Mouse (Mus musculus) embryonic facial prominence, embryonic 10.5 days (tissue): Measurements from ENCODE around the gene Gm21969. TPM values are rescaled to one million over a fixed set of nuclear protein-coding genes. Genes with fewer than 3 reads are reported as not detected.
A peak's percentile ranks its signal among the peaks of the same experiment; 100 is the strongest.

Experiments
- DNase-seq: peaks from one replicate; pipeline ENCODE4 v3.0.0-alpha.2; 2017; ENCODE audit warnings: low spot score
- H3K27ac ChIP-seq: fragments of 300-500 bp; sonication (generic); replicated peaks from 2 replicates; pipeline ENCODE4 v1.5.1; 2016; ENCODE audit warnings: mild to moderate bottlenecking
- H3K27me3 ChIP-seq: fragments of 300-500 bp; sonication (generic); replicated peaks from 2 replicates; pipeline ENCODE4 v1.6.1; 2016; ENCODE audit warnings: low read depth, mild to moderate bottlenecking; ENCODE audit not compliant: poor library complexity, severe bottlenecking
- H3K36me3 ChIP-seq: fragments of 300-500 bp; sonication (generic); replicated peaks from 2 replicates; pipeline ENCODE4 v1.6.1; 2016; ENCODE audit warnings: mild to moderate bottlenecking, moderate library complexity
- H3K4me1 ChIP-seq: fragments of 300-500 bp; sonication (generic); 2 replicates; pipeline ENCODE4 v1.6.1; 2016
- H3K4me3 ChIP-seq: fragments of 300-500 bp; sonication (generic); 2 replicates; pipeline ENCODE4 v1.5.1; 2016; ENCODE audit warnings: mild to moderate bottlenecking, moderate library complexity
- H3K9me3 ChIP-seq: fragments of 300-500 bp; sonication (generic); 2 replicates; pipeline ENCODE4 v1.6.1; 2016; ENCODE audit warnings: mild to moderate bottlenecking
- WGBS: fragments of 180-500 bp; shearing (Covaris S2); methylation state at CpG from one replicate; pipeline ENCODE4 v1.1.7; 2016; 5-methylcytosine and 5-hydroxymethylcytosine counted together
- polyA plus RNA-seq: library from polyadenylated mRNA; unstranded; fragments of >200 nt; fragmentation: Nextera tagmentation; extraction: Ambion mirVana; gene quantifications from 2 replicates; pipeline ENCODE4 v1.2.1, GENCODE M21; 2016

Gene Gm21969
- polyA plus RNA-seq, 1 experiment from 2014 or later: not detected

DNA sequence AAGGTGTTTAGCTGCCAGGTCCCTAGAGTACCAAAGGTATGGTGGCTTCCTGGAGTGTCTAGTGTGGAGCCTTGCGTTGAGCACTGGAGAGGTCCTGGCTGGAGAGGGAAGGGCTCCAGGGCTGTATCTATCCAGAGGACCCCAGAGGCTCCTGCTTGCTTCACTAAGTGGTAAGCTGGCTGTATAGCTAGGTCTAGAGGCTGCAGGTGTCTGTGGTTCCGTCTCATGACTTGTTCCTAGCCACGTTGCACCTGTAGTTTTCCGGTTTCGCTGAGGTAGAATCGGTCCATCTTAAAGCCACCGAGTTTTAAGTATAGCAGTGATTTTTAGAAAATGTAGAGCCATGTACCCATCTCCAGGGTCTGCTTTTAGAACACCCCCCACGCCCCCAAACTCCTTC, 24.6 kb upstream of the Gm21969 start:
- Histone ChIP-seq H3K27ac (no peak overlapping the region), H3K9me3 (no peaks in the 10 kb centered on the region), H3K4me3 (no peak overlapping the region), H3K27me3 (peaks cover 3% of the 10 kb centered on the region), H3K4me1 (peaks cover 93% of the 10 kb centered on the region), H3K36me3 (no peaks in the 10 kb centered on the region)
- 91% methylated on average over 8 of the region's 8 CpGs for WGBS
- DNase-seq: no peak

DNA sequence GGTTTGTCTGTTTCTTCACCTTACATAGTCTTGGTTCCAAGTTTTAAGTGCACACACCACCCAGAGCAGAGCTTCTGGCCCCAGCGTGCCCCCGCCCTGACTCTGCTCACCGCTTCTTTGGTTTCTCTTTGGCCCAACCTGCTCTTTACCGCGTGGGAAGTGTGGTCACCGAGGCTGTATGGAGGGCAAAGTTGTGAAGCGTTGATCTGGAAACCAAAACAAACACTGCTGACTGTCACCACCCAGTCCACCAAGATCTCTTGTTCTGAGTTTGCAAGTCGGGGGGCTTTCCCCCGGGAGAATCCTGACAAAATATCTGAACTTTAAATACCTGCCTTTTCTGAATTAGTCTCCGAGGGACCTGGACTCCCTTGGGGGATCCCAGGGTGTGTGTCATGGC, 24.0 kb upstream of the Gm21969 start:
- H3K27ac ChIP-seq: no peak overlapping the region
- H3K9me3 ChIP-seq: no peaks in the 10 kb centered on the region
- H3K36me3 ChIP-seq: no peaks in the 10 kb centered on the region
- H3K4me3 ChIP-seq: no peak overlapping the region
- no peak for DNase-seq
- H3K27me3 ChIP-seq: no peaks in the 10 kb centered on the region; the same call in 1 of the 2 replicates
- 60% methylated on average over 10 of the region's 10 CpGs for WGBS
- H3K4me1 ChIP-seq: peaks cover 93% of the 10 kb centered on the region

DNA sequence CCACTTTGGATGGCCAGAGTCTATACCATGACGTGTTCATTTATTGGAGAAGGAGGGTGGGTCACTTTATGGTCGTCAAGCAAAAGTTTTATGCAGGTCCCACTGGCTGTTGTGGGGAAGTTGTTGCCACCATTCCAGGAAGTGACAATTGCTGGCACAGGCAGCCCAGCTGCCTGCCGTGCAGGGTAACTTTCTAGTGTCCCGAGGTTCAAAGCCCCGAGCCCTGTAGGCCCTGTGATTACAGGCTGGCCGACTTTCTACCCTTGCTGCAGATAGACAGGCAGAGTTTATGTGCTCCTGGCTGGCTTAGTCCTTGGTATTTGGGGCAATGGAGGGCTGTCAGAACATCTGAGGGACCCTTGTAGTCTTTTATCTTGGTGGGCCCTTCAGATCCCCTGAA, 23.5 kb upstream of the Gm21969 start:
- H3K27ac ChIP-seq: peak overlapping the region; percentile 91
- H3K4me3 ChIP-seq: no peak overlapping the region
- H3K36me3 ChIP-seq: no peaks in the 10 kb centered on the region
- 63% methylated on average over 6 of the region's 6 CpGs for WGBS
- no peak for DNase-seq
- H3K9me3 ChIP-seq: no peaks in the 10 kb centered on the region
- H3K27me3 ChIP-seq: no peaks in the 10 kb centered on the region; the same call in 1 of the 2 replicates
- H3K4me1 ChIP-seq: peaks cover 93% of the 10 kb centered on the region

DNA sequence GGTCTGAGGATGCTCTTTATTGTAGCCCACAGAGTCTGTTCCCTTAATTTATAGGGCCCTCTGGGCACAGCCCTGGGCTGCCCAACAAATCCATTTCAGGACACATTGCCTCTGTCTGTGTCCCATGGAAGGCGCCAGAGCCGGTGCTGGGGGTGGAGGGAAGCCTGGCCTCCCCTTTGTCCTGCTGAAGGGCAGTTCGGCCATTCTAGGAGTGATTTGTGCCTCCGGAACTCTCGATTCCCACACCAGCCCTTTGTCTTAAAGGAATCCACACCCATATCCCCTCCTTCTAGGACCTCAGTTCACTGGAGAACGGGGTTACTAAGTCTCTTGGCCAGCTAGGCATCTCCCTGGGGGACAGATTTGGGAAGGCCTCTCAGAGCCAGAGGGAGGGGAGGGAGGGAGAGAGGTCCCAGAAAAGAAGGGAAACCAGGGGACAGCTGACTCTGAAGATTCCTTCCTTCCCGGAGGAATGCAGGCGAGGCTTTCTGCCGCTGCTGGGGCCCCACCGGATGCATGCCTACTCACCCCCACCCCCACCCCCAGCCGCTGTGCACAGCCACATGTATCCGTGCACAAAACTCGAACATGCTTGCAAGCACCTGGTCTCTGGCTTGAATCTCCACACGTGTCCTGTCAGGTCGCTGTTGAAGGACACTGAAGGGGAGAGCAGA, 22.2 kb upstream of the Gm21969 start:
- Histone ChIP-seq H3K27me3 (no peaks in the 10 kb centered on the region; the same call in 1 of the 2 replicates), H3K36me3 (no peaks in the 10 kb centered on the region), H3K27ac (peak overlapping the region; percentile 91), H3K4me1 (peaks cover 95% of the 10 kb centered on the region), H3K4me3 (peak overlapping the region; percentile 47), H3K9me3 (no peaks in the 10 kb centered on the region)
- peak; percentile 77 for DNase-seq
- WGBS: 5% methylated on average over 15 of the region's 15 CpGs

DNA sequence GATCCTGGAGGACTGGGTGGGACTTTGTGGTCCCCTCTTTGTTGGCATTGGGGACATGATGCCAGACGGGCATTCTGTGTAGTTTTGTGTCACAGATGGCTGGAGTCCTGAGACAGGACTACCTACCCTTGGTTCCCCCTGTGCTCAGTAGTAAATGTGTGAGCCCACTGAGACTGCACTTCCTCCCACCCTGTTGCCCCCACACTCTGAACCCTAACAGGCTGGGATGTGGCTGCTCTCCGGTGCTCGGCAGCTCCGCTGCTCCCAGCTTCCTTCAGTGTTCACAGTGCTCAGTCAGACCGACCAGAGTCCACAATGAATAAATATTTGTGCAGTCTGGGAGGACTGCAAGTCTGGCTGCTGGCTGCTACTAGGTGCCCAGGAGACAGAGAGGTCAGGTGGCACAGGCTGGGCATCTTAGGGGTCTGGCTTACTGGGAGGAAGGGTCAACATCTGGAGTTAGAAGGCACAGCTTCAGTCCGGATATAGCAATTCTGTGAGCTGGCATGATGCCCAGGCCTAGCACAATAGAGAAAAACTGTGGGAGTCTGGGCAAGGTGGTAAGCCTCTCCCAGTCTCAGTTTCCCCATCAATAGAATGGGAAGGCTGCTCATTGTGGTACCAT, 21.4 kb upstream of the Gm21969 start:
- WGBS: 45% methylated on average over 6 of the region's 6 CpGs
- Histone ChIP-seq H3K4me3 (peak overlapping the region; percentile 47), H3K4me1 (peaks cover 94% of the 10 kb centered on the region), H3K9me3 (no peaks in the 10 kb centered on the region), H3K27me3 (no peaks in the 10 kb centered on the region), H3K27ac (peak overlapping the region; percentile 91), H3K36me3 (no peaks in the 10 kb centered on the region)
- DNase-seq: no peak

DNA sequence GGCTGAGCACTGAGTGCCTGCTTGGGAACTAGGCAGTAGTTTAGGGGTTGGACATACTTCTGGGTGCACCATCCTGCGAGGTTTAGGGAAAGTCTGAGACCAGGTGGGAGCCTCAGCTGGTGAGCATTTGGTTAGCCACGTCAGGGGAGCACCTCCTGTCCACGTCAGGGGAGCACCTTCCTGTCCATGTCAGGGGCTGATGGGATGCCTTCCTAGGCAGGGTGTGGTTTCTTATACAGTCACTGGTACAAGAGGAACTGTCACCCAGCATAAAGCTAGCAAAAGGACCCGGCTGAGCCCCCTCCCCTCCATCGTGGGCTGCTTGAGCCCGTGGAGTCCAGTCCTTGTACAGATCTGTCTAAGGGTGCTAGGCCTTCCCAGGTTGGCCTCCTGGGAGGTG, 20.6 kb upstream of the Gm21969 start:
- peak overlapping the region; percentile 91 for H3K27ac ChIP-seq
- no peaks in the 10 kb centered on the region for H3K36me3 ChIP-seq
- DNase-seq: no peak
- 79% methylated on average over 6 of the region's 6 CpGs for WGBS
- peaks cover 94% of the 10 kb centered on the region for H3K4me1 ChIP-seq
- no peaks in the 10 kb centered on the region for H3K9me3 ChIP-seq
- H3K4me3 ChIP-seq: no peak overlapping the region
- no peaks in the 10 kb centered on the region for H3K27me3 ChIP-seq

DNA sequence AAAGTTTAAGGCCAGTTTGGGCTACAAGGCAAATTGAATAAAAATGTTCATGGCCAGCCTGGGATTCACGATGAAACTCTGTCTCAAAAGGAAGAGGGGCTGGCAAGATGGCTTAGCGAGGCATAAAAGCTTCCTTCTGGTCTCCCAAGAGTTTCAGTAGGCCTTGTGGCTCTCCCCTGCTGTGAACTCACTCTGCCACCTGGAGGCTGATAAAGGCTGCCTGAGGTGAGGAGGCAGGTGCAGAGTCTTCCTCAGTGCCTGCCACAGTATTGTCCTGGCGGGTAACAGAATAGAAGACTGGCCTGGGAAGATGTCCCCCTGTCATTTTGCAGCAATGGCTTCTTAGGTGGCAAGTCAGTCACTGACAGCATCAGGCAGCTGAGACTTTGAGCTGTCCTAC, 20.1 kb upstream of the Gm21969 start:
- 51% methylated on average over 3 of the region's 3 CpGs for WGBS
- Histone ChIP-seq H3K27ac (peak overlapping the region; percentile 91; the same call in 1 of the 2 replicates), H3K4me1 (peaks cover 98% of the 10 kb centered on the region)

DNA sequence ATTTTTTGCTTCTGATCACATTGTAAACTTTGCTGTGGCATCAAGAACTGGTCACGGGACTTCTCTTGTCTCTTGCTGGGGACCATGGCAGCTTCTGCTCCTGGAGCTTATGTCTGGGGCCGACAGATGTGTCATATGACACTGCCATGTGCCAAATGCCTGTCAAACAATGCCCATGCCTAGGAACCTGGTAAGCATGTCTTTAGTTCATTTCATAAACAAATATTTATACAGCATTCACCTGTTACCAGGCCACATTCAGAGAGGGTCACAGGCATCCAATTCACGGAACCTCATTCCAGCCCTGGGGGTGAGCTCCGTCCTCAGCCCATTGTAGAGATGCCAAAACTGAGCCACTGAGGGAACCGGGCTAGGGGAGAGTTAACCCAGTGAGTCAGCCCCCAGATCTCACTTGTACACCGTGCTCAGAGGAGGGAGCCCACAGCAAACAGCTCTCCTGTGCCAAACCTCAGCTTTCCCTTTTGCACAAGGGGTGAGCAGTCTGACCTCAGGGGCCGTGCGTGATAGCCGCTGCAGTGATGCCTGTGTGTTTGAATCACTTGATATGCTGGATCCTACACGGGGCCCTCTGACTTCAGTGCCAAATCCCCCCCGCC, 19.2 kb upstream of the Gm21969 start:
- Histone ChIP-seq H3K36me3 (no peaks in the 10 kb centered on the region), H3K27ac (peak overlapping the region; percentile 91), H3K4me1 (peaks cover 93% of the 10 kb centered on the region), H3K9me3 (no peaks in the 10 kb centered on the region), H3K27me3 (no peaks in the 10 kb centered on the region), H3K4me3 (no peak overlapping the region)
- 81% methylated on average over 11 of the region's 11 CpGs for WGBS
- DNase-seq: no peak

More for the DNA sequence above, 20.1 kb upstream of the Gm21969 start:
- DNase-seq: no peak
- Histone ChIP-seq H3K27me3 (no peaks in the 10 kb centered on the region), H3K36me3 (no peaks in the 10 kb centered on the region), H3K9me3 (no peaks in the 10 kb centered on the region), H3K4me3 (no peak overlapping the region)

DNA sequence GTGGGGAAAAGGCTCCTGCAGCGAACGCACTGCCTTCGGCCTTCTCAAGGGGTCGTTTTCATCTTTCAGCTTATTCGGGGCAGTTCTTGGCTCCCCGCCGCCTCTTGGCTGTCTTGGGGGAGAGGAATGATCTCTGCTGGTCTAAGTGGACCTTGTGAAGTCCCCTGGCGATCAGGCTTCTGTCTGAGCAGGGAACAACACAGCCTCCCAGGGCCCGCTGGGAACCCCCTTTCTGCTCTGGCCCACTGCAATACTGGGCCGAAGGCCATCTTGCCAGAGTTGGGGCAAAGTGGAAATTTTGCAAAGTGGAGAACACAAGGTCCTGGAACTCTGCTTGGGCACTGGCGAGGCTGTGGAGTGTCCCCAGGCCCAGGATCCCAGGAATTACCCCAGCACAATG, 18.3 kb upstream of the Gm21969 start:
- H3K4me1 ChIP-seq: peaks cover 90% of the 10 kb centered on the region
- H3K4me3 ChIP-seq: no peak overlapping the region
- H3K27ac ChIP-seq: peak overlapping the region; percentile 59
- DNase-seq: no peak
- H3K36me3 ChIP-seq: no peaks in the 10 kb centered on the region
- no peaks in the 10 kb centered on the region for H3K9me3 ChIP-seq
- WGBS: 79% methylated on average over 11 of the region's 11 CpGs
- no peaks in the 10 kb centered on the region for H3K27me3 ChIP-seq

DNA sequence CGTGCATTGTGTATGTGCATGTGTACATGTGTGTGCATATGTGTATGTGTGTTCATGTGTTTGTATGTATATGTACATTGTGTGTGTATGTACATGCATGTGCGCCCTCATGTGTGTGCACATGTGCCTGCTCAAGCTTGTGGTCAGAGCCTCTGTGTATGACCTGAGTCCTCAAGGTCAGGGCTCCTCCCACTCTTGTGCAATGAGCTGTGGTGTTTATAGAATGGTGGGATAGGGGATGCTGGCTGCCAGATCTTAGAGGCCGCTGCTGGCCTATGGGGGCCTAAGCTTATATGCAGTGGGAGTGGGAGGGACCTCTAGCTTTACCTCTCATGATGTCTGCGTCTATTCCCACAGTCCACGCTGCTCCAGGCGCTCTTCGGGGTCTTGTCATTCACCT, 17.3 kb upstream of the Gm21969 start:
- no peak for DNase-seq
- Histone ChIP-seq H3K9me3 (no peaks in the 10 kb centered on the region), H3K27me3 (no peaks in the 10 kb centered on the region), H3K27ac (0 out of 2 replicates have a peak overlapping the region, but pooled peaks have one; percentile 20), H3K4me1 (peaks cover 90% of the 10 kb centered on the region), H3K4me3 (no peak overlapping the region), H3K36me3 (no peaks in the 10 kb centered on the region)
- WGBS: 93% methylated on average over 7 of the region's 7 CpGs

DNA sequence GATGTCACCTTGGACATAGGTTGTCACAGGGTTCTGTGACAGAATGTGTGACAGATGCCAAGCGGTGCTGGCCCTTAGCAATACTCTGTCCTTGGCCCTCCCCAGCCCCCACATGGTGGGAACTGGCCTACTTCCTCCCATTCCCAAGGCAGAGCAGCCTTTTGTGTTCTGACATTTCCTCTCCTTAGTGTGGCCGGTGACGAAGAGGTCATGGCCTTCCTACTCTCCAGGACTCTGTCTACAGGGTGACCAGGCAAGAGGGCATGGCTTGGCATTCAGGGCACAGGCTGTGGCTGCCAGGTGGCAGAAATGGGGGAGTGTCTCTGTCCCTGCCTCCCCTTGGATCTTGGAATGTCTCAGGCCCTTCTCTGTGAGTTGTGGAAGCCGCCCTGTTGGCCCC, 15.6 kb upstream of the Gm21969 start:
- peak overlapping the region; percentile 11; the same call in 1 of the 2 replicates for H3K27ac ChIP-seq

DNA sequence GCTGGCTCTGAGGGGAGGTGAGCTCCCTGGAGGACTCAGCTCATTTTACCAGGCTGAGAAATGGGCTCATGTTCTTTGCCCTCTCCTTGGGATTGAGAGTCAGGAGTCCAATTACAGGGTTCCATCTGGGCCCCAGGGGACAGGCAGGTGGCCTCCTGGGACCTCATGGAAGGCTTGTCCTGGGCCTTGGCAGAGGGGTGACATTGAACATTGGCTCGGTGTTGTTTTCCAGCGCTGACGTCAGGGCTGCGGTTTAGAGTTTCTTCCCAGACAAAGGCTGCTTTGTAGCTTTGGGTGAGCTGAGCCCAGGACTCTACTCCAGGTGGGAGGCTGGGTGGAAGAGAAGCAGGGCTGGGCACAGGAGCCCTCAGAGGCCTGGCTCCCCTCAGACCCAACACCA, 15.2 kb upstream of the Gm21969 start:
- WGBS: 60% methylated on average over 4 of the region's 4 CpGs
- Histone ChIP-seq H3K27ac (peak overlapping the region; percentile 11; the same call in 1 of the 2 replicates), H3K4me1 (peaks cover 87% of the 10 kb centered on the region), H3K9me3 (no peaks in the 10 kb centered on the region), H3K27me3 (no peaks in the 10 kb centered on the region), H3K36me3 (no peaks in the 10 kb centered on the region), H3K4me3 (no peak overlapping the region)
- DNase-seq: no peak

More for the DNA sequence above, 15.6 kb upstream of the Gm21969 start:
- Histone ChIP-seq H3K36me3 (no peaks in the 10 kb centered on the region), H3K9me3 (no peaks in the 10 kb centered on the region), H3K4me3 (no peak overlapping the region), H3K27me3 (no peaks in the 10 kb centered on the region), H3K4me1 (peaks cover 87% of the 10 kb centered on the region)
- DNase-seq: no peak
- 62% methylated on average over 4 of the region's 4 CpGs for WGBS
